Mouse (Mus musculus): Measurements from ENCODE around the gene Sprr2a3.
"Not testable (repeated sequence)": the region's sequence is repeated elsewhere in the genome, so short reads cannot be mapped to it uniquely, and the experiment has no call there.

GRCm38 (mm10) chr3:92248494-92248893 is 36.7 kb upstream of the Sprr2a3 start:
- not testable (repeated sequence) for TF ChIP-seq CTCF (conservative IDR thresholded peaks at IDR 0.05; ENCODE audit: insufficient read depth, insufficient read length, low read depth, low read length); POLR2A (IDR thresholded peaks at IDR 0.05; ENCODE audit: low read depth, low read length)
